ENCODE assay signal across 9 mouse cellular contexts in the genomic region with DNA sequence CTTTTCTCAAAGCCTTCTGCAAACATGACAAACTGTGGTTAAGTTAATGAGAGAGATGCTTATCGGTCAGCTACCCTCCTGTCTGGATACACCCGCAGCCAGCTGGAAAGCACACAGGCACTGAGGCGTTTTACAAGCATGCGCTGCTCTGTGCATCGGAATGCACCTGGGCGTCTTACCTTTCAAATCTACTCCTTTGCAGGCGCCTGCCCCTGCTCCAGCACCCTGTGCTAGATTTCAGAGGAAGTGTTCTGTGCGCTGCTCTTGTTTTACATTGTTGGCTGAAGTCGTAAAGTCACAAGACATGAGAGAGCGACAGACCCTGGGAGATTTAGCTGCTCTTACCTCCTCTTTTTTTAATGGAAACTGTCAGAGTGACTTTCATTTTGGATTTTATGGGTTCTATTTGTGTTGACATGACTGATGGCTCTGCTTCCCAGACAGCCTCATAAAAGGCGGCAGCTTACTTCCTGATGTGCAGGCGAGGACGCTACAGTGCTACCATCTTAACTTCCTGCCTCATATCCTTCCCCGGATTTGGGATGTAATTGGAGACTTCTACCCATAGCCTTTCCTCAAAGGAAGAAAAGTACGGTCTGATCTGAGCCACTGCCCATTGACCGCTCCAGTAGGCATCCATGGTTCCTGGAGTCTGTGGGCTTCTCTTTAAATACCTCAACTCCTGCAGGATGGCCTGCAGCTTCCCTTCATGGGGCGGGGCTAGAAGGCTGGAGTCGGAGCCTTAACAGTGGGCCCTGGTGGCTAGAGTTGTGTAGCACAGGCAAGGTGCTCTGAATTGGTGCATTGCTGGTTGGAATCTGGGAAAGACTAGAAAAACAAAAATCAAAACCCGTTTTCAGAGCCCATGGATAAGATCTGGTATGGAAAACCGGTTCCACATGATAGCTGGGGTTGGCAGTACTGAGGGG. TPM values are rescaled to one million over a fixed set of nuclear protein-coding genes. Genes with fewer than 3 reads are reported as not detected.
A peak's percentile ranks its signal among the peaks of the same experiment; 100 is the strongest.
DNase-seq lines count a peak whose midpoint lies in the region; ATAC-seq and TF ChIP-seq lines count a peak whose summit lies in the region.
"Had no signal": no experiment of that assay in that cellular context is flagged by ENCODE, and none has a peak within 500 bp of the region (broad histone marks: within the 10 kb centered on the region; RNA-seq: fewer than 3 reads in every experiment).

No protein-coding gene starts in this region.

- peak overlapping the region; percentile 40 for H3K4me3 ChIP-seq in gastrocnemius, adult 2 months
- H3K4me3 ChIP-seq in intestine, postnatal 0 days (ENCODE audit: low read depth, low read length), result peak overlapping the region; percentile 27
- H3K4me3 ChIP-seq: midbrain, embryonic 12.5 days had no signal

- ATAC-seq in intestine, postnatal 0 days, result peak; percentile 81

- H3K4me1 ChIP-seq in intestine, postnatal 0 days (replicated peaks; ENCODE audit: control insufficient read depth, insufficient read depth, low read length), result no peaks in the 10 kb centered on the region

- H3K4me2 ChIP-seq in intestine, postnatal 0 days (replicated peaks; ENCODE audit: low read depth), result peak overlapping the region; percentile 62
- H3K4me2 ChIP-seq: midbrain, embryonic 12.5 days had no signal

- peak; percentile 14; the same call in 1 of the 2 replicates for TF ChIP-seq CTCF in gastrocnemius, adult 2 months (IDR thresholded peaks at IDR 0.05)
- peak; percentile 76 for TF ChIP-seq CTCF in intestine, postnatal 0 days (IDR thresholded peaks at IDR 0.05; ENCODE audit: low read depth)

- no peaks in the 10 kb centered on the region for H3K9me3 ChIP-seq in intestine, postnatal 0 days (ENCODE audit: control insufficient read depth)
- H3K9me3 ChIP-seq: midbrain, embryonic 12.5 days had no signal

- intact Hi-C loops in gastrocnemius, adult 2 months (cut with DNase I), result no loop called here

- H3K36me3 ChIP-seq in intestine, postnatal 0 days (ENCODE audit: control insufficient read depth, insufficient read depth), result no peaks in the 10 kb centered on the region
- H3K36me3 ChIP-seq: midbrain, embryonic 12.5 days had no signal

- no peaks in the 10 kb centered on the region for H3K27me3 ChIP-seq in intestine, postnatal 0 days (replicated peaks; ENCODE audit: control insufficient read depth, insufficient read depth, low read length)
- H3K27me3 ChIP-seq: midbrain, embryonic 12.5 days had no signal

- no peak overlapping the region for H3K9ac ChIP-seq in intestine, postnatal 0 days (ENCODE audit: low read depth, low read length)
- H3K9ac ChIP-seq: midbrain, embryonic 12.5 days had no signal

- 23% methylated on average over 20 of the region's 20 CpGs for WGBS in intestine, postnatal 0 days

- H3K27ac ChIP-seq in gastrocnemius, adult 2 months, result no peak overlapping the region
- H3K27ac ChIP-seq in intestine, postnatal 0 days (ENCODE audit: low read depth, low read length), result no peak overlapping the region
- H3K27ac ChIP-seq: midbrain, embryonic 12.5 days had no signal

- DNase-seq in gastrocnemius, adult 2 months, result no peak
- no peak for DNase-seq in gastrocnemius, postnatal 25 days
- peak; percentile 80 for DNase-seq in R1 (ENCODE audit: low read depth, low spot score)
- DNase-seq in lung, postnatal 36 days, result peak; percentile 36
- DNase-seq in thymus, postnatal 36 days, result peak; percentile 9 to 20
- no peak for DNase-seq in cerebellum, adult 8-10 months
- DNase-seq in cerebellum, adult 11-12 months, result no peak

RNA-seq across cellular contexts. Expression of a gene that starts 40.9 kb away (rescaled TPM):
- 1 to 10 TPM in 1 of 2 experiments, under 1 TPM in 1; 0.48 to 1.2 TPM for total RNA-seq in gastrocnemius, adult 2 months (2021)
- 1 to 10 TPM in 1 of 2 experiments, under 1 TPM in 1; 0.92 to 2.3 TPM for total RNA-seq in gastrocnemius, postnatal 25 days (2021)
- polyA plus RNA-seq in intestine, postnatal 0 days (2015; fragmentation: Nextera tagmentation; extraction: Ambion mirVana), result 11.4 and 13.6 TPM in 2 replicates

Comparison
In these comparisons a context has a peak if more than half of its experiments do, and no peak if none do; other contexts are left out.
1. DNase-seq: peak in R1 (single experiment), lung, postnatal 36 days (single experiment) and thymus, postnatal 36 days (2 of 2); none in gastrocnemius, adult 2 months (single experiment), gastrocnemius, postnatal 25 days (single experiment), cerebellum, adult 8-10 months (single experiment) and cerebellum, adult 11-12 months (single experiment).